Mouse (Mus musculus): ENCODE measurements around the gene Rnasek. TPM values are rescaled to one million over a fixed set of nuclear protein-coding genes. Genes with fewer than 3 reads are reported as not detected.

Gene Rnasek
- polyA plus RNA-seq, 1 experiment from 2014 or later, result 140 TPM

DNA sequence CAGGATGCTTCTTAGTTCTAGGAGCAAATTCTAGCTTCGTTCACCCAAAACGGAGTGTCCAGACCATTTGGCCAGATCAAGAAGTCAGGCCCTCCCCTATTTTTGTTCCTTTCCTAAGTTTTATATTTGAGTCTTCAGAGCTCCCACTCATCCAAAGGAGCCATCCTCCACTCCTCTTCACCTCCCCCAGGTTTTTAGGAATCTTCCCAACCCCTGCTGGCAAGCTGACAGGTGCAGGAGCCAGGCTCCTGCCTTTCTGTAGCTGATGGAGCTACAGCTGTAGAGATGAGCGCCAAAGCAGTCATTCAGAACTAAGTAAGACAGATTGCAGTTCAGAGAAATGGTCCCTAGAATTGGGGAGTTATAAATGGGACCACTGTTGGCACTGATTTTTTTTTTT lies 39.3 kb upstream of the Rnasek start:
- no peaks in the 10 kb centered on the region for H3K9me3 ChIP-seq (ENCODE audit: low read depth, low read length)
- H3K9ac ChIP-seq, result no peak overlapping the region
- no peak overlapping the region for H3K4me2 ChIP-seq
- no peak overlapping the region for H3K27ac ChIP-seq (ENCODE audit: low read depth)
- WGBS, result 83% methylated on average over 3 of the region's 3 CpGs
- H3K4me3 ChIP-seq (ENCODE audit: low read depth, low read length), result no peak overlapping the region
- DNase-seq (no peak), ATAC-seq (ENCODE audit: insufficient read depth) (no peak)
- no peaks in the 10 kb centered on the region for H3K36me3 ChIP-seq (ENCODE audit: insufficient read depth)
- no peaks in the 10 kb centered on the region for H3K27me3 ChIP-seq (ENCODE audit: insufficient read depth, low read length)
- H3K4me1 ChIP-seq (ENCODE audit: insufficient read depth), result 0 out of 2 replicates have a peak, but pooled peaks cover 4% of the 10 kb centered on the region
- no peak for TF ChIP-seq CTCF (IDR thresholded peaks at IDR 0.05; ENCODE audit: low read depth)

DNA sequence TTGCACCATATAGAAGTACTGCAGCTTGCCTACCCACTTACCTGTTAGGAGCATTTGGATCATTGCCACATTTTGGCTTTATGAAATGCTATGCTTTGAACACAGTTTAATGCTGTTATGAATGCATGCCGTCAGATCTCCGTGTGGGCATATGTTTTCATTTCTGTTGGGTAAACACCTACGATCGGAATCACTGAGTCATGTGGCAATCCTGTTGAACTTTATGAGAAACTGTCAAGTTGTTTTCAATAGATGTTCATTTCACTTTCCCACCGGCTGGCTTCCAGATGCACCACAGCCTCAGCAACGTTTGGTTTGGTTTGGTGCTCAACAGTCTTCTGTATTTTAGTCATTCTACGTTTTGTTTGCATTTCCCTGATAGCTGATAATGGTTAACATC lies 32.0 kb upstream of the Rnasek start:
- no peaks in the 10 kb centered on the region for H3K27me3 ChIP-seq (ENCODE audit: insufficient read depth, low read length)
- no peak for ATAC-seq (ENCODE audit: insufficient read depth)
- no peaks in the 10 kb centered on the region for H3K4me1 ChIP-seq (ENCODE audit: insufficient read depth)
- H3K9me3 ChIP-seq (ENCODE audit: low read depth, low read length), result no peaks in the 10 kb centered on the region
- H3K36me3 ChIP-seq (ENCODE audit: insufficient read depth), result no peaks in the 10 kb centered on the region
- H3K27ac ChIP-seq (ENCODE audit: low read depth), result no peak overlapping the region
- no peak overlapping the region for H3K4me2 ChIP-seq
- H3K4me3 ChIP-seq (ENCODE audit: low read depth, low read length), result no peak overlapping the region
- no peak overlapping the region for H3K9ac ChIP-seq
- WGBS, result 70% methylated on average over 7 of the region's 7 CpGs
- DNase-seq, result no peak
- no peak for TF ChIP-seq CTCF (IDR thresholded peaks at IDR 0.05; ENCODE audit: low read depth)

DNA sequence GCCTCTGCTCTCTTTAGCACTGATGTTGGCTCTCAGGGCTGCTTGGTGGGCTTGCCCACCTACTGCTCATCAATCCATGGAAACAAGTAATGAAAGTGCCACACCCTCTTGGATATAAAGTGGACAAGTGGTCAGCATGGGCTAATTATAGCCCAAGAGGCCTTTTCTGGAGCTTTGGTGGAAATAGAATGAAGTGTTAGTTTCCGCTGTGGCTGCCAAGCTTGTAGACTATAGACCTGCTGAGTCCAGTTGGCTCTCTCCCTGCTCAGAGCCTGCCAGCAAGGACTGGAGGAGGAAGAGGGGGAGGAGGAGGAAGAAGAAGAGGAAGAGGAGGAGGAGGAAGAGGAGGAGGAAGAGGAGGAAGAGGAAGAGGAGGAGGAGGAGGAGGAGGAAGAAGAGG lies 26.8 kb upstream of the Rnasek start:
- no peak for TF ChIP-seq CTCF (IDR thresholded peaks at IDR 0.05; ENCODE audit: low read depth)
- H3K27me3 ChIP-seq (ENCODE audit: insufficient read depth, low read length), result no peaks in the 10 kb centered on the region
- no peak overlapping the region for H3K4me2 ChIP-seq
- no peaks in the 10 kb centered on the region for H3K9me3 ChIP-seq (ENCODE audit: low read depth, low read length)
- no peak overlapping the region for H3K4me3 ChIP-seq (ENCODE audit: low read depth, low read length)
- no peaks in the 10 kb centered on the region for H3K4me1 ChIP-seq (ENCODE audit: insufficient read depth)
- 70% methylated on average over 1 of the region's 1 CpGs for WGBS
- H3K27ac ChIP-seq (ENCODE audit: low read depth), result no peak overlapping the region
- no peaks in the 10 kb centered on the region for H3K36me3 ChIP-seq (ENCODE audit: insufficient read depth)
- H3K9ac ChIP-seq, result no peak overlapping the region
- ATAC-seq (ENCODE audit: insufficient read depth) (no peak), DNase-seq (peak; percentile 16)

DNA sequence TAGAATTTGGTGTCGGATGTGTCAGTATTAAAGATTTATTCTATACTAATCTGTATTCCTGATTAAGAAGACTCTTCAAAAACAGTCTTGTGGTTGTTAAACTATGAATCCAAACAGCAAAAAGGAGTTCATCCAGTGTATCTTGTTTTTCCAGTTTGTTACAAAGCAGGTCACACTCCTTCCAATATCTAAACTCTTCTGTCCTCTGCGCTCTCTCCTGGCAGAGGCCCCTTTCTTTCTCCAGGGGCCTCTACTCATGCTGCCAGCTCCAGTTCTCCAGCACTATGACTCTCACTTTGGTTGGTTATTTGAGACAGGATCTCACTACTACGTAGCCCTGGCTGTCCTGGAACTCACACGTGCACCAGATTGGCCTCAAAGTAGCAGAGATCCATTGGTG lies 26.2 kb upstream of the Rnasek start:
- Histone ChIP-seq H3K9me3 (ENCODE audit: low read depth, low read length) (no peaks in the 10 kb centered on the region), H3K4me2 (no peak overlapping the region), H3K27me3 (ENCODE audit: insufficient read depth, low read length) (no peaks in the 10 kb centered on the region), H3K4me1 (ENCODE audit: insufficient read depth) (no peaks in the 10 kb centered on the region), H3K4me3 (ENCODE audit: low read depth, low read length) (no peak overlapping the region), H3K36me3 (ENCODE audit: insufficient read depth) (no peaks in the 10 kb centered on the region), H3K9ac (no peak overlapping the region), H3K27ac (ENCODE audit: low read depth) (no peak overlapping the region)
- no peak for ATAC-seq (ENCODE audit: insufficient read depth)
- WGBS, result 57% methylated on average over 4 of the region's 4 CpGs
- no peak for DNase-seq
- TF ChIP-seq CTCF (IDR thresholded peaks at IDR 0.05; ENCODE audit: low read depth), result no peak

DNA sequence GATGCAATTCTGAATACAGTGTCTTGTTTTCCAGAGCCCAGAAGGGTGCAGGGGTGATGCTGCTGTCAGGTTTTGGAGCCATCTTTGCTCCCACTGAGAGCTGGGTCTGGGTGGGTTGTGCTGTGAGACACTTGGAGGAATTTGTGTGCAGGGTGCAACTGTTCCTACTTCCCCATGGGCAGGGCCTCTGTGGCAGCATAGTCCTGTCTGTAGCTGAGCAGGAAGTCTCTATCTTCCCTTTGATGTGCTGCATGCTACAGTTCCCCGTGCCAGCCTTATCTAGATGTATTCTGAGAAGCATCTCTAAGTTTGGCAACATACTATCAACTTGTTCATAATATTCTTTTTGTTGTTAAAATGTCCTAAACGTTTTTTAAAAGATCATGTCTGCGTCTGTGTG lies 25.6 kb upstream of the Rnasek start:
- WGBS, result 40% methylated on average over 3 of the region's 3 CpGs
- no peak for ATAC-seq (ENCODE audit: insufficient read depth)
- no peak for TF ChIP-seq CTCF (IDR thresholded peaks at IDR 0.05; ENCODE audit: low read depth)

DNA sequence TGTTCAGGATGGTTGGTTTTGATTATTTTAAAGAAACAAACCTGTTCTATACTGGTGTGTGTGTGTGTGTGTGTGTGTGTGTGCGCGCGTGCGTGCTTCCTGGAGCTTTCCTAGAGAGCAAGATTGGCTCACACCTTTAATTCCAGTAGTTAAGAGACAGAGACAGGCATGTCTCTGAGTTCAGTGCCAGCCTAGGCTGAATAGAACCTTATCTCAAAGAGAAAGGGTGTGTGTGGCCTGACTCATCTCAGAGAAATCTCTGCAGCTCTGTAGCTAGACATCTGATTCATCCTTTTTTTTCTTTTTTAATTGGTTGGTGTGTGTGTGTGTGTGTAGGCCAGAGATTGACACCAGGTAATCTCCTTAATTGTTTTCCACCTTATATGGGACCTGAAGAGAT lies 19.4 kb upstream of the Rnasek start:
- Histone ChIP-seq H3K9ac (no peak overlapping the region), H3K9me3 (ENCODE audit: low read depth, low read length) (no peaks in the 10 kb centered on the region), H3K4me2 (no peak overlapping the region), H3K27ac (ENCODE audit: low read depth) (no peak overlapping the region), H3K27me3 (ENCODE audit: insufficient read depth, low read length) (peaks cover 16% of the 10 kb centered on the region), H3K36me3 (ENCODE audit: insufficient read depth) (no peaks in the 10 kb centered on the region), H3K4me1 (ENCODE audit: insufficient read depth) (no peaks in the 10 kb centered on the region), H3K4me3 (ENCODE audit: low read depth, low read length) (no peak overlapping the region)
- no peak for DNase-seq
- TF ChIP-seq CTCF (IDR thresholded peaks at IDR 0.05; ENCODE audit: low read depth), result no peak
- no peak for ATAC-seq (ENCODE audit: insufficient read depth)
- 83% methylated on average over 4 of the region's 4 CpGs for WGBS

More for the DNA sequence above, 25.6 kb upstream of the Rnasek start:
- Histone ChIP-seq H3K4me1 (ENCODE audit: insufficient read depth) (no peaks in the 10 kb centered on the region), H3K4me3 (ENCODE audit: low read depth, low read length) (no peak overlapping the region), H3K4me2 (no peak overlapping the region), H3K36me3 (ENCODE audit: insufficient read depth) (no peaks in the 10 kb centered on the region), H3K9ac (no peak overlapping the region), H3K27ac (ENCODE audit: low read depth) (no peak overlapping the region), H3K9me3 (ENCODE audit: low read depth, low read length) (no peaks in the 10 kb centered on the region), H3K27me3 (ENCODE audit: insufficient read depth, low read length) (no peaks in the 10 kb centered on the region)
- no peak for DNase-seq

DNA sequence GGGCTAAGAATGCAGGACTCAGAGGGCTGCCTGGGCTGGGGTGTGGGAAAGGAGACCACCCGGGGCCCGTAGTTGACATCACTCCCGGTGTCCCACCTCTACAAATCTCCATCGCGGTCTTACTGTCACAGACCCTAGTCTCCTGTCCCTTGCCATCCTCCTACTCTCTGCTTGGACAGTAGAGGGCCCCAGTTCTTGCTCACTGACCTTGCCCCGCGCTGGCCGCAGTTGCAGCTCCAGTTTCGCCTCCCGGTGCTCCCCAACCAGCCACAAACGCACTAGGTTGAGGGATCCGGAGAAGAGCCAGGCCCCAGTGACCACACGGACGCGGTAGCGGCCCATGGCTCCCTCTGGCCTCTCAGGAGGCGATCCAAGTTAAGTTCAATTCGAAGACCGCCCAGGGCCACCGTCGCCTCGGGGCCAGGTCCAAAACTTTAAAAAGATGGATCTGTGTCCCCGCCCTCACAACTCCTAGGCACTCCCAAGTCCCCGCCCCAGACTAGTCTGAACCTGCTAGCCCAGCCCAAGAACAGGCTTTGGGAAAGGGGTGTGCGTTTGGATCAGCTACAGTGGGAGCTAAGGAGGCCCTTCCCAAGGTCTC lies 15.4 kb upstream of the Rnasek start, which contains the start of gene Alox12:
Alox12 (minus strand) TSS at position 423 of the 601 bp plus-strand sequence.
- WGBS, result 2% methylated on average over 25 of the region's 25 CpGs
- ATAC-seq (ENCODE audit: insufficient read depth), result peak; percentile 58; the same call in 1 of the 2 replicates
- peaks cover 37% of the 10 kb centered on the region for H3K27me3 ChIP-seq (ENCODE audit: insufficient read depth, low read length)
- H3K9me3 ChIP-seq (ENCODE audit: low read depth, low read length), result no peaks in the 10 kb centered on the region
- H3K27ac ChIP-seq (ENCODE audit: low read depth), result no peak within 1 kb of the TSS
- TF ChIP-seq CTCF (IDR thresholded peaks at IDR 0.05; ENCODE audit: low read depth), result peak; percentile 46
- no peaks in the 10 kb centered on the region for H3K36me3 ChIP-seq (ENCODE audit: insufficient read depth)
- H3K4me3 ChIP-seq (ENCODE audit: low read depth, low read length), result peak within 1 kb of the TSS; percentile 30
- peak within 1 kb of the TSS; percentile 36 for H3K9ac ChIP-seq
- H3K4me1 ChIP-seq (ENCODE audit: insufficient read depth), result no peaks in the 10 kb centered on the region
- peak; percentile 56 for DNase-seq
- peak within 1 kb of the TSS; percentile 60 for H3K4me2 ChIP-seq

Data from lung, embryonic 14.5 days (tissue).